Mouse (Mus musculus) olfactory bulb, adult 2 months (tissue): Measurements from ENCODE around the gene Ube2z. TPM values are rescaled to one million over a fixed set of nuclear protein-coding genes. Genes with fewer than 3 reads are reported as not detected.

Experiments
- H3K27ac ChIP-seq: fragments of 200-500 bp; 2 replicates; pipeline ENCODE4 v1.5.1; 2012; ENCODE audit warnings: low read depth, low read length; ENCODE audit not compliant: insufficient read depth
- H3K4me1 ChIP-seq: fragments of 200-500 bp; 2 replicates; pipeline ENCODE4 v1.6.1; 2012; ENCODE audit warnings: low read length; ENCODE audit not compliant: control insufficient read depth, insufficient read depth
- H3K4me3 ChIP-seq: fragments of 200-500 bp; 2 replicates; pipeline ENCODE4 v1.5.1; 2012; ENCODE audit warnings: mild to moderate bottlenecking, low read depth, low read length, moderate library complexity; ENCODE audit not compliant: insufficient read depth
- CTCF ChIP-seq: fragments of 200-500 bp; IDR thresholded peaks from 2 replicates; pipeline ENCODE4 v1.5.1; 2012; ENCODE audit warnings: low read depth, mild to moderate bottlenecking, low read length, moderate library complexity; ENCODE audit not compliant: insufficient read depth
- POLR2A ChIP-seq: fragments of 200-500 bp; IDR thresholded peaks from 2 replicates; pipeline ENCODE4 v1.6.1; 2012; ENCODE audit warnings: mild to moderate bottlenecking, low read depth, low read length, moderate library complexity; ENCODE audit not compliant: insufficient read depth
- WGBS: fragments of 180-500 bp; shearing (Covaris S2); methylation state at CpG from one replicate; pipeline ENCODE4 v1.1.7; 2018; 5-methylcytosine and 5-hydroxymethylcytosine counted together
- polyA plus RNA-seq: library from polyadenylated mRNA; stranded (reverse); fragments of >200 nt; gene quantifications from 2 replicates; pipeline ENCODE4 v1.2.4, GENCODE M21; 2012; ENCODE audit warnings: low replicate concordance; ENCODE audit not compliant: missing spikeins, insufficient read depth, insufficient read length

Gene Ube2z
- polyA plus RNA-seq, 1 experiment, result not detected

DNA sequence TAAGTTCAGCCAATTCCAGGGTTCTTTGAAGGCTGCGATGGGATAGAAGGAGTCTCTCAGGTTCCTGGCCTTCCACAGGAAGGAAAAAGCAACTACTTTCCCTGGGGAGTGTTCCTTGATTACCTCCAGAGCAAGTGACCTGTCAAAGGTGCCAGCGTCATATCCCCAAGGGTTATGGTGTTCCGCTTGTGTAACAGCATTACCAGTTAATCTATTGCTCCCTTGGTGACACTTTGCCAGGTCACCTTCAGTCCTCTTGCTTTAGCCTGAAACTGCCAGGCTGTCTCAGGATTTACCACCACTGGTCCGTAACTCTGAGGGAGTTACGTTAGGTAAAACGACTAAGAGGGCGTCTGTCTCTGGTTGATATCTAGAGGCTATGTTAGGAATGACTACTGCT is 5.2 kb upstream of the Ube2z start:
- TF ChIP-seq POLR2A, result no peak
- no peak for TF ChIP-seq CTCF
- H3K4me1 ChIP-seq, result peaks cover 12% of the 10 kb centered on the region
- no peak overlapping the region for H3K4me3 ChIP-seq
- WGBS, result 91% methylated on average over 7 of the region's 7 CpGs
- H3K27ac ChIP-seq, result no peak overlapping the region

DNA sequence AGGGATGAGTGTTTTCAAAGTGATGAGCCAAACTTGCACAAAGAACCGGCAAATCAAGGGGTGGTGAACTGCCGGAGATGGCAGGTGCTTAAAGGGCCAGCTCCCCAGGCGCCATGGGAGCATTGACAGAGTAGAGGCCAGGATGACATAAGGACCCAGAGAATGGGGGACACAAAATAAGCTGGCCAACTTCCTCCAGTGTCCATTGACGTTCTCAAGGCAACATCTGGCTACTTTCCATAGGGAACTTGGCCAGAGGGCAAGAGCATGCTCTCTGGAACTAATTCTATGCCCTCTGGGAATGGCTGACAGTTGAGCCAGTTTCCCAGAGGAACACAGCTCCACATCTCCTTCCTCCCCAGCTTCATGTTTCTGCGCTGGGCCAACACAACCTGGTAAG is 3.0 kb upstream of the Ube2z start:
- H3K4me3 ChIP-seq, result no peak overlapping the region
- peaks cover 3% of the 10 kb centered on the region for H3K4me1 ChIP-seq
- WGBS, result 63% methylated on average over 5 of the region's 5 CpGs
- TF ChIP-seq POLR2A (no peak), CTCF (no peak)
- H3K27ac ChIP-seq, result no peak overlapping the region

- TF ChIP-seq POLR2A (no peak), CTCF (no peak)
- WGBS, result under 1% methylated on average over 63 of the region's 64 CpGs
- no peak overlapping the region for H3K27ac ChIP-seq
- H3K4me1 ChIP-seq, result peaks cover 3% of the 10 kb centered on the region
- H3K4me3 ChIP-seq, result peak overlapping the region; percentile 88
These were observed 520 bp downstream of the Ube2z start for GRCm38 (mm10) chr11:96064521-96065214.

DNA sequence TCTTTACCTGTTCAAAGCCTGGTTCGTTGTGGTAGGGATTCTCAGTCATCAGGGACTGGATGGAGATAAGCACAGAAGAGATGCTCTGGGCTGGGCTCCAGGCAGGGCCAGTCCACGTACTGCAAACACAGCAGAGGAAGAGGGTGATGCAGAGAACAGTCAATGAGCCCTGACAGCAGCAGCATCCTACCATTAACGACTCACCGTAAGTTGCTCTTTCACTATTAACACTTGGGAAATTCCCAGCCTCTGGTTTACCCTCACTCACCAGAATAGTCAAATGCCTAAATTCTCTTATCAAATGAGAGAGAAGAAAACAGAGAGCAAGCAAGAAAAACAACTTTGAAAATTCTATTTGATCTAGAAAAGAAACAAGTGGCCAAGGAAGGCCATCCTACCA is 6.9 kb downstream of the Ube2z start:
- no peak overlapping the region for H3K4me3 ChIP-seq
- H3K27ac ChIP-seq, result no peak overlapping the region
- peaks cover 3% of the 10 kb centered on the region for H3K4me1 ChIP-seq
- 67% methylated on average over 4 of the region's 4 CpGs for WGBS
- no peak for TF ChIP-seq CTCF
- TF ChIP-seq POLR2A, result no peak

DNA sequence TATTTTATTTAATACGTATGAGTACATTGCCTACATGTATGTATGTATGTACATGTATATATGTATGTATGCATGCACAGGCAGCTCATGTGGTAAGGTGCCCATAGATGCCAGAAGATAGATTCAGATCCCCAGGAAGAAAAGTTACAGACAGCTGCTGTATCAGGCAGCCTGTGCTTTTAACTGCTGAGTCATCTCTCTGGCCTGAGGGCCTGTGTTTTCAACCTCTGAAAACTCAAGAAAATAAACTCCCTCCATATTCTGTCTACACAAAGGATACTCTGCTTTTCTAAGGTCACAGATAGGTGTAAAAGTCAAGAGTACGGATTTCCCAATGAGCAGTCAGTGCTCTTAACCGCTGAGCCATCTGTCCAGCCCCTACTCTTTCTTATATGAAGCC is 14.3 kb downstream of the Ube2z start:
- no peaks in the 10 kb centered on the region for H3K4me1 ChIP-seq
- no peak overlapping the region for H3K27ac ChIP-seq
- 94% methylated on average over 3 of the region's 3 CpGs for WGBS
- TF ChIP-seq POLR2A (no peak), CTCF (no peak)
- H3K4me3 ChIP-seq, result no peak overlapping the region

- WGBS, result 86% methylated on average over 4 of the region's 4 CpGs
- no peak overlapping the region for H3K4me3 ChIP-seq
- TF ChIP-seq CTCF (no peak), POLR2A (no peak)
These were observed 15.2 kb downstream of the Ube2z start for GRCm38 (mm10) chr11:96049939-96050338.

GRCm38 (mm10) chr11:96047469-96048373 is 17.5 kb downstream of the Ube2z start:
- H3K4me1 ChIP-seq, result no peaks in the 10 kb centered on the region
- no peak overlapping the region for H3K27ac ChIP-seq
- 83% methylated on average over 4 of the region's 4 CpGs for WGBS
- no peak overlapping the region for H3K4me3 ChIP-seq
- TF ChIP-seq POLR2A (no peak), CTCF (no peak)

More at GRCm38 (mm10) chr11:96049939-96050338, 15.2 kb downstream of the Ube2z start:
- H3K4me1 ChIP-seq, result no peaks in the 10 kb centered on the region
- H3K27ac ChIP-seq, result no peak overlapping the region

DNA sequence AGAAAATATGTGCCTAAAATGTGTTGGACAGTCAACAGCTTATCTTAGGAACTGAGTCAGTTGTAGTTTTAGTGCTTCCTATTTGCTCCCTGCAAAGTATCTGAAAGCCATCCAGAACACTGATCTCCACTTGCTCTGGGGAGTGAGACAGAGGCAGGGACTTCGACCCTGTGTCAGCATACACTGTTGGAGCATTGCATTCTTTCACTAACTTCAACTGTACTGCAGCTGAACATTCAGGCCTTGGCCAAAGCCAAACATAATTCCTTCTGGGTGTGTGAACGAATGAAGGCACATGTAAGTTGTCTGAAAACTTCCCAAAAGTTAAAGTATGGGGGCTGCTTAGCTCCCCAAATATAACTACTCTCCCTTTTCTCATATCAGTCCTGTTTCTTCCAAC is 18.4 kb downstream of the Ube2z start:
- WGBS, result 75% methylated on average over 2 of the region's 2 CpGs
- H3K4me3 ChIP-seq, result no peak overlapping the region
- H3K4me1 ChIP-seq, result no peaks in the 10 kb centered on the region
- no peak overlapping the region for H3K27ac ChIP-seq
- TF ChIP-seq POLR2A (no peak), CTCF (no peak)

DNA sequence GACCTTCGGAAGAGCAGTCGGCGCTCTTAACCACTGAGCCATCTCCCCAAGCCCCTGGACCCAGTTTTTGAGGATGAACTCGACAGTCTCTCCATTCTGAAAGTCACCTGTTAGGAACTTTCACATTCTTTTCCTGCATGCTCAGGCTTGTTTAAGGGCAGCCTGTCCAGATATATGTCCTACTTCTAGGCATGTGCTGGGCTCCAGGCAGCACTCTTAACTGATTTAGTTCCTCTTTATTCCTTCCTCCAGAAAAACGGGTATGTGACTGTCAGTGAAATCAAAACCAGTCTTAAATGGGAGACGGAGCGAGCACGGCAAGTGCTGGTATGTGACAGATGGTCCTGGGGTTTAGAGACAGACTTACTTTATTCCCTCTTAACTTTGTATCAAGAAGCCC is 19.2 kb downstream of the Ube2z start:
- no peaks in the 10 kb centered on the region for H3K4me1 ChIP-seq
- 77% methylated on average over 8 of the region's 8 CpGs for WGBS
- H3K4me3 ChIP-seq, result no peak overlapping the region
- no peak overlapping the region for H3K27ac ChIP-seq
- TF ChIP-seq CTCF, result no peak
- no peak for TF ChIP-seq POLR2A
